Mouse (Mus musculus): ENCODE measurements at regions not wholly inside any gene's neighbourhood (a gene's known extent, or its start where the extent isn't known, plus 50 kb on each side); places are given as distances from the start of the nearest gene placed in this dataset.
A peak's percentile ranks its signal among the peaks of the same experiment; 100 is the strongest.

GRCm38 (mm10) chr10:96955036-96955775, 338.4 kb downstream of the Btg1 start:
- peak; percentile 46 for DNase-seq (ENCODE audit: low read depth, low spot score)

- DNase-seq (ENCODE audit: low read depth, low spot score) = peak; percentile 67
These were observed 339.1 kb downstream of the Btg1 start for GRCm38 (mm10) chr10:96955776-96956448.

- DNase-seq (ENCODE audit: low read depth, low spot score) = no peak
These were observed 339.6 kb downstream of the Btg1 start for GRCm38 (mm10) chr10:96956449-96956834.

- no peak for DNase-seq (ENCODE audit: low read depth, low spot score)
These were observed 340.2 kb downstream of the Btg1 start for GRCm38 (mm10) chr10:96957019-96957418.

GRCm38 (mm10) chr10:96969825-96970224, 353.0 kb downstream of the Btg1 start:
- DNase-seq (ENCODE audit: low read depth, low spot score) = no peak

GRCm38 (mm10) chr10:96970737-96971136, 353.9 kb downstream of the Btg1 start:
- no peak for DNase-seq (ENCODE audit: low read depth, low spot score)

- DNase-seq (ENCODE audit: low read depth, low spot score) = no peak
These were observed 355.0 kb downstream of the Btg1 start for GRCm38 (mm10) chr10:96971810-96972209.

- peak; percentile 81 for DNase-seq (ENCODE audit: low read depth, low spot score)
These were observed 357.6 kb downstream of the Btg1 start for GRCm38 (mm10) chr10:96974326-96974977.

GRCm38 (mm10) chr10:96976691-96977090, 359.9 kb downstream of the Btg1 start:
- DNase-seq (ENCODE audit: low read depth, low spot score) = peak; percentile 77

- peak; percentile 5 for DNase-seq (ENCODE audit: low read depth, low spot score)
These were observed 363.7 kb downstream of the Btg1 start for GRCm38 (mm10) chr10:96980494-96980831.

GRCm38 (mm10) chr10:96980832-96981515, 364.2 kb downstream of the Btg1 start:
- no peak for DNase-seq (ENCODE audit: low read depth, low spot score)

- no peak for DNase-seq (ENCODE audit: low read depth, low spot score)
These were observed 364.7 kb downstream of the Btg1 start for GRCm38 (mm10) chr10:96981516-96981869.

- DNase-seq (ENCODE audit: low read depth, low spot score) = no peak
These were observed 384.1 kb downstream of the Btg1 start for GRCm38 (mm10) chr10:97000871-97001270.

- no peak for DNase-seq (ENCODE audit: low read depth, low spot score)
These were observed 392.1 kb downstream of the Btg1 start for GRCm38 (mm10) chr10:97008873-97009272.

- DNase-seq (ENCODE audit: low read depth, low spot score) = peak; percentile 12
These were observed 393.1 kb downstream of the Btg1 start for GRCm38 (mm10) chr10:97009859-97010258.

- DNase-seq (ENCODE audit: low read depth, low spot score) = peak; percentile 60
These were observed 401.8 kb downstream of the Btg1 start for GRCm38 (mm10) chr10:97018641-97019040.

- DNase-seq (ENCODE audit: low read depth, low spot score) = no peak
These were observed 412.0 kb downstream of the Btg1 start for GRCm38 (mm10) chr10:97028776-97029175.

GRCm38 (mm10) chr10:97030996-97031395, 414.2 kb downstream of the Btg1 start:
- DNase-seq (ENCODE audit: low read depth, low spot score) = peak; percentile 47

GRCm38 (mm10) chr10:97035371-97035786, 418.6 kb downstream of the Btg1 start:
- peak; percentile 59 for DNase-seq (ENCODE audit: low read depth, low spot score)

GRCm38 (mm10) chr10:97038025-97038424, 421.2 kb downstream of the Btg1 start:
- no peak for DNase-seq (ENCODE audit: low read depth, low spot score)

- DNase-seq (ENCODE audit: low read depth, low spot score) = peak; percentile 69
These were observed 430.8 kb downstream of the Btg1 start for GRCm38 (mm10) chr10:97047566-97047965.

- peak; percentile 29 for DNase-seq (ENCODE audit: low read depth, low spot score)
These were observed 431.2 kb downstream of the Btg1 start for GRCm38 (mm10) chr10:97047996-97048395.
